Mouse (Mus musculus) heart, embryonic 14.5 days (tissue): ENCODE measurements around the gene Slc35b1. TPM values are rescaled to one million over a fixed set of nuclear protein-coding genes. Genes with fewer than 3 reads are reported as not detected.
"Not testable (repeated sequence)": the region's sequence is repeated elsewhere in the genome, so short reads cannot be mapped to it uniquely, and the experiment has no call there.

Experiments used
- ATAC-seq: fragments of 200-750 bp; cut with Nextera tagmentation; 2 replicates; pipeline ENCODE4 v1.8.0; 2017; ENCODE audit warnings: low read depth, moderate TSS enrichment; ENCODE audit not compliant: insufficient number of reproducible peaks, insufficient read depth, low FRiP score
- H3K27ac ChIP-seq, 2 experiments: fragments of 200-500 bp in 1 of 2; fragments of 300-500 bp in 1 of 2; sonication (generic) in 1 of 2; replicated peaks in 1 of 2; 2 replicates each; pipeline ENCODE4 v1.5.1; 2012 to 2014; ENCODE audit warnings: low read depth in 2 of 2, low read length in 2 of 2, control low read depth in 1 of 2, mild to moderate bottlenecking in 1 of 2, mixed read lengths in 1 of 2; ENCODE audit not compliant: control insufficient read depth in 1 of 2, insufficient read depth in 1 of 2
- H3K27me3 ChIP-seq: fragments of 300-500 bp; sonication (generic); 2 replicates; pipeline ENCODE4 v1.6.1; 2014; ENCODE audit warnings: mild to moderate bottlenecking, low read length, control low read depth; ENCODE audit not compliant: control insufficient read depth, insufficient read depth
- H3K36me3 ChIP-seq: fragments of 300-500 bp; sonication (generic); 2 replicates; pipeline ENCODE4 v1.6.1; 2014; ENCODE audit warnings: mild to moderate bottlenecking, control low read depth, low read length, mixed read lengths; ENCODE audit not compliant: control insufficient read depth, insufficient read depth
- H3K4me1 ChIP-seq, 2 experiments: fragments of 200-500 bp in 1 of 2; fragments of 300-500 bp in 1 of 2; sonication (generic) in 1 of 2; 2 replicates each; pipeline ENCODE4 v1.6.1; 2012 to 2014; ENCODE audit warnings: low read length in 2 of 2, control low read depth in 1 of 2, mixed read lengths in 1 of 2; ENCODE audit not compliant: control insufficient read depth in 2 of 2, insufficient read depth in 2 of 2
- H3K4me2 ChIP-seq: fragments of 300-500 bp; sonication (generic); 2 replicates; pipeline ENCODE4 v1.6.1; 2014; ENCODE audit warnings: mild to moderate bottlenecking, low read length
- H3K4me3 ChIP-seq, 2 experiments: fragments of 200-500 bp in 1 of 2; fragments of 300-500 bp in 1 of 2; sonication (generic) in 1 of 2; 2 replicates each; pipeline ENCODE4 v1.5.1; 2012 to 2014; ENCODE audit warnings: low read length in 2 of 2, mild to moderate bottlenecking in 2 of 2, control low read depth in 1 of 2, low read depth in 1 of 2, moderate library complexity in 1 of 2; ENCODE audit not compliant: control insufficient read depth in 1 of 2, insufficient read depth in 1 of 2
- H3K9ac ChIP-seq: fragments of 300-500 bp; sonication (generic); 2 replicates; pipeline ENCODE4 v1.6.1; 2014; ENCODE audit warnings: mild to moderate bottlenecking, low read length
- H3K9me3 ChIP-seq: fragments of 300-500 bp; sonication (generic); 2 replicates; pipeline ENCODE4 v1.6.1; 2016; ENCODE audit warnings: low read length, control low read depth; ENCODE audit not compliant: control insufficient read depth
- WGBS: fragments of 180-500 bp; shearing (Covaris S2); extraction: QIAGEN DNeasy Blood & Tissue Kit; methylation state at CpG from one replicate; pipeline ENCODE4 v1.1.7; 2014; 5-methylcytosine and 5-hydroxymethylcytosine counted together
- polyA plus RNA-seq: library from polyadenylated mRNA; unstranded; fragments of >200 nt; fragmentation: Nextera tagmentation; extraction: Ambion mirVana; gene quantifications from 2 replicates; pipeline ENCODE4 v1.2.1, GENCODE M21; 2014

The Slc35b1 gene
- polyA plus RNA-seq, 1 experiment from 2014 or later: 74.6 TPM

DNA sequence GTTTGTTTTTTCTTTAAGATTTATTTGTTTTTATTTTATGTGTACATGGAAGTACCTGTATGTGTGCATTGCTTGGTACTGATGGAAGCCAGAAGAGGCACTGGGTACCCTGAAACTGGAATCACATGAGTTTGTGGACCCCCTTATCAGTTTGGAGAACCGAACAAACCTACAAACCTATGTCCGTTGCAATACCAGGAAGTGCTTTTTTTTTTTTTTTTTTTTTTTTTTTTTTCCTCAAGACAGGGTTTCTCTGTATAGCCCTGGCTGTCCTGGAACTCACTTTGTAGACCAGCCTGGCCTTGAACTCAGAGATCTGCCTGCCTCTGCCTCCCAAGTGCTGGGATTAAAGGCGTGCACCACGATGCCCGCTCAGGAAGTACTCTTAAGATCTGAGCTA is 21.9 kb downstream of the Slc35b1 start:
- not testable (repeated sequence) for H3K27ac ChIP-seq, H3K27me3 ChIP-seq, H3K36me3 ChIP-seq, H3K9ac ChIP-seq, H3K9me3 ChIP-seq, ATAC-seq, H3K4me3 ChIP-seq, H3K4me2 ChIP-seq
- WGBS: 89% methylated on average over 5 of the region's 5 CpGs
- peaks cover 16% of the 10 kb centered on the region in 2 experiments for H3K4me1 ChIP-seq

DNA sequence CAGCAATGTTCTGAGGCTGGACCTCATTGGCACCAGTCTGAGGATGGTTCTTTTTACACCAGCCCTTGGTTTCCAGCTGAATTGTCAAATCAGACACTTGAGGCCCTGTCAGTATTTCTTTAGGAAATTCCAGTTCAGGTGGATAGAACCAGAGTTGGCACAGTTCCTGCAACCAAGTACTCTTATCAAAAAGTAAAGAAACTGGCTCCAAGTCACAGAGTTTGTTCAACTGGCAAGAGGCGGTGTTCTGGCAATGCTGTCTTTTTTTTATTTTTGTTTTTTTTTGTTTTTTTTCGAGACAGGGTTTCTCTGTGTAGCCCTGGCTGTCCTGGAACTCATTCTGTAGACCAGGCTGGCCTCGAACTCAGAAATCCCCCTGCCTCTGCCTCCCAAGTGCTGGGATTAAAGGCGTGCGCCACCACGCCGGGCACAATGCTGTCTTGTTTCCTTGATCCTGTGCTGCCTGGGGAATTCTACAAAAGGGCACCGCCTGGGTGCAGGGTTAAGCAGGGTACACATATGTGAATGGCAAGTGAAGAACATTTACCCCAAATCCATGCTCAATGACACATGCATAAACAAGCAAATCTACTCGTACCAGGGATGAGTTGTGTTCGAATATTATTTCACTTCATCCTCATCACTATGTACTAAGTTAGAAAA is 25.1 kb downstream of the Slc35b1 start:
- ATAC-seq: no peak
- H3K9ac ChIP-seq: no peak overlapping the region
- no peak overlapping the region for H3K4me2 ChIP-seq
- no peaks in the 10 kb centered on the region for H3K9me3 ChIP-seq
- no peaks in the 10 kb centered on the region for H3K27me3 ChIP-seq
- H3K4me3 ChIP-seq: no peak overlapping the region
- H3K27ac ChIP-seq: no peak overlapping the region
- WGBS: 76% methylated on average over 10 of the region's 10 CpGs
- no peaks in the 10 kb centered on the region for H3K36me3 ChIP-seq
- no peaks in the 10 kb centered on the region for H3K4me1 ChIP-seq

DNA sequence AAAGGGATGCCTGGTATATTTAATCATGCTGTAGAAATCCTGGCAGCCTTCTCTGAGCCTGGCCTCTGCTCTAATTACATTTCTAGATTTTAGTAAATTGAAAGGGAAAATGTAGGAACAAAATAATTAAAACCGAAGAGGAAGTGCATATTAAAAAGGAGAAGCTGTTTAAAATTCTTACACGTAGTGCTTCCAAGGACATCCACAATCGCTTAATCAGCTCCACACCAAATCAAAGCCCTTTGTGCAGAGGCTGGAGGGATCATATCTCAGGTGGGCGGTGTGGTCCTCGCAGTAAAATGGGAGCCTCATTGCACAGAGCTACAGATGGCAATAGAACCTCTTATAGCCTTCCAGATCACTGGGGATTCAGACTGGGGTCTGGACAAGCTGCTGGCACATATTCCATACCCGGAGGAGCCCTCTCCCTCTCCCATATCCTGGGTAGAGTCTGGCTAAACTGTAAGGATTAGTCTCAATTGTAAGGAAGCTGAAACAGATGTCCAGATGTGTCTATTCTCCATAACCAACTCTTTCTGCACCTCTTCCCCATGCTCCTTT is 27.0 kb downstream of the Slc35b1 start:
- no peaks in the 10 kb centered on the region for H3K9me3 ChIP-seq
- no peak overlapping the region for H3K4me2 ChIP-seq
- H3K9ac ChIP-seq: no peak overlapping the region
- no peaks in the 10 kb centered on the region for H3K36me3 ChIP-seq
- ATAC-seq: no peak
- H3K27me3 ChIP-seq: no peaks in the 10 kb centered on the region
- 65% methylated on average over 6 of the region's 6 CpGs for WGBS
- peaks cover 3 to 15% of the 10 kb centered on the region in 2 experiments; a peak in 3 of 4 replicates for H3K4me1 ChIP-seq
- no peak overlapping the region for H3K27ac ChIP-seq
- no peak overlapping the region for H3K4me3 ChIP-seq

DNA sequence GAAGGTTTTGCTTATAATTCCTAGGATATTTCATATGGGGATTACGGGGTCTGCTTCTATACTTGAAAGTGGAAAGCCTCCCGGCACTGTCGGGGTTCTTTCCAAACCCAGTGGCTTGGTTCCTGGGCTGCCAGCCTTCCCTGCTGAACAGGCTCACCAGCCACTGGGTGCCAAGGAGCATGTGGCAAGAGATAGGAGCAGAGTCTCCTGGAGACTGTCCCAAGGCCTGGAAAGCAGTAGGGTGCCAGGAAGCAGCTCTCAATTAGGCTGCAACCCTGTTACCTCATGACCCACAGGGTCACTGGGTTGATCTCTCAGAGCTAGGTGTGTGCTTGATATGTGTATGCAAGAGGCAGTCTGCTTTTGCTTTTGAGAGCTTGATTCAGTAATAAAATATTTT is 28.1 kb downstream of the Slc35b1 start:
- no peak for ATAC-seq
- H3K9ac ChIP-seq: no peak overlapping the region
- no peaks in the 10 kb centered on the region for H3K36me3 ChIP-seq
- no peak overlapping the region for H3K27ac ChIP-seq
- H3K9me3 ChIP-seq: no peaks in the 10 kb centered on the region
- H3K4me1 ChIP-seq: peaks cover 3 to 18% of the 10 kb centered on the region in 2 experiments; a peak in 3 of 4 replicates
- H3K4me2 ChIP-seq: no peak overlapping the region
- H3K27me3 ChIP-seq: no peaks in the 10 kb centered on the region
- WGBS: 84% methylated on average over 3 of the region's 3 CpGs
- H3K4me3 ChIP-seq: no peak overlapping the region

DNA sequence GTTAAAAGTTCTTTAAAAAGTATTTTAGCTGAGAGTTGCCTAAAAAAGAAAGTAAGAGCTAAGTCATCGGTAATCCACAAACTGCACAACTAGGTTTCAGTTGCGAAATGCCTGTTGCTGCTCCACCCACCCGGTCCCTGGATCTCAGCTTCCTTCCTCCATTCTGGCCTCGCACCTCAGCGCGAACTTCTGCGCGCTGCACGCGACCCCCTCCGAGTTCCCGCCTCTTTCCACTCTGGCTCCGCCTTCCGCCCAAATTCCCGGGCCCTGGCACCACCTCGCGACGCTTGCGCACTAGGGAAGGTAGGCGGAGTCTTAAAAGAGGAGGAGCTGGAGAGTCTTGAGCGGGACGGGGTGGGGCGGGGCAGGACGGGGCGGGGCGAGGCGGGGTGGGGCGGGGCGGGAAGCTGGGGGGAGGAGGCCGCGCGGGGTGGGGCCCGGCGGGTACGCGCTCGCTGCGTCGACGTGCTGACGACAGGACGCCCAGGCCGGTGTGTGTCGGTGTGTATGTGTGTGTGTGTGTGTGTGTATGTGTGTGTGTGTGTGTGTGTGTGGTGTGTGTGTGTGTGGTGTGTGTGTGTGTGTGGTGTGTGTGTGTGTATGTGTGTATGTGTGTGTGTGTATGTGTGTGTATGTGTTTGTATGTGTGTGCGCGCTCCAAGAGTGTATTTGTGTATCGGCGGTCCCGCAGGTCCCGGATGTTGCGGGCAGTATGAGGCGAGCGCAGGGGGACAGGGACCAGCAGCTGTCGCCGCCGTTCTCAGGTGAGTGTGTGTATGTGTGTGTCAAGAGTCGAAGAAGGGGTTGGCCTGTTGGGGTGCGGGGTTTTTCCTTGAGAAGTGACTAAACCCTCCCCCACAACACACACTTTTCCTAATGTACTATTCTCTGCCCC is 29.4 kb downstream of the Slc35b1 start, which contains the start of gene Spop:
Gene Spop, plus strand, starts transcription at position 440 of the 895 bp plus-strand sequence.
- Histone ChIP-seq H3K4me3 (peak within 1 kb of the TSS; percentile 67 to 68), H3K9ac (peak within 1 kb of the TSS; percentile 83), H3K9me3 (no peaks in the 10 kb centered on the region), H3K27me3 (no peaks in the 10 kb centered on the region), H3K4me1 (peaks cover 3 to 18% of the 10 kb centered on the region in 2 experiments; a peak in 3 of 4 replicates), H3K36me3 (0 out of 2 replicates have a peak, but pooled peaks cover 3% of the 10 kb centered on the region), H3K4me2 (peak within 1 kb of the TSS; percentile 82), H3K27ac (peak within 1 kb of the TSS; percentile 96 to 97)
- WGBS: 3% methylated on average over 47 of the region's 58 CpGs
- ATAC-seq: peak; percentile 79

DNA sequence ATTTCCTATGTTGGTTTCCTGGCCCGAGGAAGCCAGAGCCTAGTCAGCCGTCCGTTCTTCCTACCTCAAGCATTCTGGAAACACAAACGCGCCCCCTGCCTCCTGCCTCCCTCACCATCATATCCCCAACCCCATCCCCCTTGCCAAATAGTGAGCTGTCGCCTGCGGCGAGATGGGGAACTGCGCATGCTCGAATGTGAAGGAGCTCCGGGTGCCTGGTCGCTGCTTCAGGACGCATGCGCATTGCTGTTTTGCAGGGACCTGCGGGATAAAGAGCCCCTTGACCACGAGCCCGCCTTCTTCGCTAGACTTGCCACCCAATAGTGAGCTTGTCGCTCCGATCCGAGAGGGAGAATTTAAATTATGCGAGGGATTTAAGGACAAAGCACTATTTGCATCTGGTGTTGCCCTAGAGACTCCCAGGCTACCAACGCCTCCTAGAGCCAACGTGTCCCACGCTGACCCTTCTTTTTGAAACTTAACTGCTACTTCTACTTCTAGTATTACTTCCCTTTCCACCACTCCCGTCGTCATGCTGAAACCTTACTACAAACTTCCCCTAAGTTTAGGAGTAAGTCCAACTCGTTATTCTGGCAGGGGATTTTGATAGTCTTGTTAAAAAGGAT is 30.2 kb downstream of the Slc35b1 start:
- Histone ChIP-seq H3K27ac (peak overlapping the region; percentile 96 to 97), H3K4me1 (peaks cover 3 to 18% of the 10 kb centered on the region in 2 experiments; a peak in 3 of 4 replicates), H3K27me3 (no peaks in the 10 kb centered on the region), H3K36me3 (0 out of 2 replicates have a peak, but pooled peaks cover 7% of the 10 kb centered on the region), H3K4me3 (peak overlapping the region; percentile 67 to 68), H3K9ac (peak overlapping the region; percentile 83), H3K4me2 (peak overlapping the region; percentile 82), H3K9me3 (no peaks in the 10 kb centered on the region)
- ATAC-seq: peak; percentile 87
- 0% methylated on average over 28 of the region's 28 CpGs for WGBS

DNA sequence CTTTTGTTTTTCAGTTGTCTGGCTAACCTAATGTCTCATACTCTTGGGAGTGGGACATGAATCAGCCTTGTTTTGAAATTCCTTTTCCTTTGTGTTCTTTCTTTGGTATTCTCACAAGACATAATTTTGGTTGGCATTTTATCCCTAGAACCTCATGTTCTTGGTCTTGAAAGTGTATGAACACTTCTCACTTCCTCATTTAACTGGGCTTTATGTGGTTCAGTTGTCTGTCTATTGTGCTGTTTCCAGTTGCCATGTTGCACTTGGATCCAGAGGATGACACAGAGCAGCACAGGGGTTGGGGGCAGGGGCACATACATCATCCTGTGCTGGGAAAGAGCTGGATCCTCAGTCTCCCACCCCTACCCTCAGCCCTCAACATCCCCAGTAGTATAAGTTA is 31.4 kb downstream of the Slc35b1 start:
- H3K36me3 ChIP-seq: 0 out of 2 replicates have a peak, but pooled peaks cover 7% of the 10 kb centered on the region
- H3K27me3 ChIP-seq: no peaks in the 10 kb centered on the region
- H3K4me1 ChIP-seq: peaks cover 3 to 18% of the 10 kb centered on the region in 2 experiments; a peak in 3 of 4 replicates
- peak overlapping the region in 1 of 2 experiments; percentile 68; a peak in 1 of 4 replicates for H3K4me3 ChIP-seq
- peak overlapping the region; percentile 83; the same call in 1 of the 2 replicates for H3K9ac ChIP-seq
- no peaks in the 10 kb centered on the region for H3K9me3 ChIP-seq
- H3K4me2 ChIP-seq: peak overlapping the region; percentile 82
- no peak overlapping the region for H3K27ac ChIP-seq
- no peak for ATAC-seq
